Comparison of ENCODE assay signal across 21 mouse cellular contexts in the genomic region with DNA sequence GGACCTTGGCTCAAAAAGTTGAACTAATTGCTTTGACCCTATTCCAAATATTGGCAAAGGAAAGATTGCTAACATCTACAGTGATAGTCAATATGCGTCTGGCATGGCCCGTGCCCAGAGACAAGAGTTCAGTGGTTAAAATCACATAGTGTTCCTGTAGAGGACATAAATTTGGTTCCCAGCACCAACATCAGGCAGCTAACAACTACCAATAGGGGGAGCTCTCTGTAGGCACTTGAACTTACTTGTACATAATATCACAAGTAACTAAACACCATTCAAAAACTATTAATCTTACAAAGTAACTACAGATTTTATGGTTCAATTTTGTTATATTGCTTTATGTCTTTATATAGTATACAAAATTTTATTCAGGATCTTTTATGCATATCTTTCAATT.
DNase-seq lines count a peak whose midpoint lies in the region; ATAC-seq and TF ChIP-seq lines count a peak whose summit lies in the region.
"Had no signal": no experiment of that assay in that cellular context is flagged by ENCODE, and none has a peak within 500 bp of the region (broad histone marks: within the 10 kb centered on the region; RNA-seq: fewer than 3 reads in every experiment).

No protein-coding gene starts in this region.

- H3K27me3 ChIP-seq in kidney, embryonic 16.5 days (ENCODE audit: insufficient read depth, low read length) = no peaks in the 10 kb centered on the region
- no peaks in the 10 kb centered on the region for H3K27me3 ChIP-seq in stomach, postnatal 0 days (ENCODE audit: control insufficient read depth, insufficient read depth, low read length)
- H3K27me3 ChIP-seq: forebrain, embryonic 15.5 days; limb, embryonic 15.5 days; lung, embryonic 15.5 days; midbrain, embryonic 15.5 days; neural tube, embryonic 15.5 days had no signal

- H3K4me2 ChIP-seq in kidney, embryonic 16.5 days (replicated peaks; ENCODE audit: low read depth, low read length) = no peak overlapping the region
- no peak overlapping the region for H3K4me2 ChIP-seq in stomach, postnatal 0 days (replicated peaks; ENCODE audit: low read depth)
- H3K4me2 ChIP-seq: forebrain, embryonic 15.5 days; limb, embryonic 15.5 days; lung, embryonic 15.5 days; midbrain, embryonic 15.5 days; neural tube, embryonic 15.5 days had no signal

- H3K4me3 ChIP-seq in kidney, embryonic 16.5 days (ENCODE audit: low read length) = no peak overlapping the region
- H3K4me3 ChIP-seq in stomach, postnatal 0 days (ENCODE audit: low read depth, low read length) = no peak overlapping the region
- H3K4me3 ChIP-seq: forebrain, embryonic 15.5 days; limb, embryonic 15.5 days; lung, embryonic 15.5 days; midbrain, embryonic 15.5 days; neural tube, embryonic 15.5 days had no signal

- H3K36me3 ChIP-seq in kidney, embryonic 16.5 days (ENCODE audit: insufficient read depth, low read length) = no peaks in the 10 kb centered on the region
- H3K36me3 ChIP-seq in stomach, postnatal 0 days (ENCODE audit: control insufficient read depth, insufficient read depth, low read length) = no peaks in the 10 kb centered on the region
- H3K36me3 ChIP-seq: forebrain, embryonic 15.5 days; limb, embryonic 15.5 days; lung, embryonic 15.5 days; midbrain, embryonic 15.5 days; neural tube, embryonic 15.5 days had no signal

- no peak for ATAC-seq in kidney, embryonic 16.5 days (ENCODE audit: low FRiP score, low TSS enrichment)
- no peak for ATAC-seq in stomach, postnatal 0 days (ENCODE audit: low FRiP score, low TSS enrichment)
- ATAC-seq: forebrain, embryonic 15.5 days; midbrain, embryonic 15.5 days had no signal

- H3K9me3 ChIP-seq in kidney, embryonic 16.5 days (ENCODE audit: low read length) = 0 out of 2 replicates have a peak, but pooled peaks cover 4% of the 10 kb centered on the region
- no peaks in the 10 kb centered on the region for H3K9me3 ChIP-seq in stomach, postnatal 0 days (ENCODE audit: control insufficient read depth, low read length)
- H3K9me3 ChIP-seq: limb, embryonic 15.5 days; lung, embryonic 15.5 days had no signal

- DNase-seq in adrenal gland, adult 2 months = peak; percentile 10
- no peak for DNase-seq in adrenal gland, adult 18-20 months (ENCODE audit: low spot score in 2 of 2)
- DNase-seq in kidney, adult 9 months = peak; percentile 10
- peak; percentile 4 for DNase-seq in lung, postnatal 25 days (ENCODE audit: low spot score)
- DNase-seq in lung, postnatal 14 days = no peak
- DNase-seq in stomach, postnatal 0 days (ENCODE audit: low spot score) = no peak
- no peak for DNase-seq in cerebellum, postnatal 36 days
- DNase-seq: cerebellum, adult 11 months; cerebellum, postnatal 10 days; embryo, embryonic 11 days; gastrocnemius, postnatal 36 days; kidney, adult 8-10 months; kidney, postnatal 4 days; spleen, adult 18-20 months; thymus, adult 18-20 months had no signal

- 0 out of 2 replicates have a peak, but pooled peaks have one; percentile 8 for TF ChIP-seq CTCF in stomach, postnatal 0 days (IDR thresholded peaks at IDR 0.05; ENCODE audit: low read depth)

- TF ChIP-seq EP300 in stomach, postnatal 0 days (optimal IDR thresholded peaks at IDR 0.05) = no peak

- H3K27ac ChIP-seq in kidney, embryonic 16.5 days (ENCODE audit: low read length) = no peak overlapping the region
- no peak overlapping the region for H3K27ac ChIP-seq in stomach, postnatal 0 days (replicated peaks)
- H3K27ac ChIP-seq: forebrain, embryonic 15.5 days; limb, embryonic 15.5 days; lung, embryonic 15.5 days; midbrain, embryonic 15.5 days; neural tube, embryonic 15.5 days had no signal

- no peak overlapping the region for H3K9ac ChIP-seq in kidney, embryonic 16.5 days (replicated peaks; ENCODE audit: low read length)
- no peak overlapping the region for H3K9ac ChIP-seq in stomach, postnatal 0 days (ENCODE audit: low read length)
- H3K9ac ChIP-seq: forebrain, embryonic 15.5 days; limb, embryonic 15.5 days; lung, embryonic 15.5 days; midbrain, embryonic 15.5 days; neural tube, embryonic 15.5 days had no signal

- H3K4me1 ChIP-seq in kidney, embryonic 16.5 days (ENCODE audit: insufficient read depth, low read length) = no peaks in the 10 kb centered on the region
- no peaks in the 10 kb centered on the region for H3K4me1 ChIP-seq in stomach, postnatal 0 days (replicated peaks; ENCODE audit: control insufficient read depth, insufficient read depth)
- H3K4me1 ChIP-seq: forebrain, embryonic 15.5 days; limb, embryonic 15.5 days; lung, embryonic 15.5 days; midbrain, embryonic 15.5 days; neural tube, embryonic 15.5 days had no signal

- 94% methylated on average over 2 of the region's 2 CpGs for WGBS in kidney, embryonic 16.5 days
- WGBS in stomach, postnatal 0 days = 90% methylated on average over 2 of the region's 2 CpGs

Comparison
In these comparisons a context has a peak if more than half of its experiments do, and no peak if none do; other contexts are left out.
1. DNase-seq: peak in adrenal gland, adult 2 months (single experiment), kidney, adult 9 months (single experiment) and lung, postnatal 25 days (single experiment); none in adrenal gland, adult 18-20 months (0 of 2), lung, postnatal 14 days (single experiment), stomach, postnatal 0 days (single experiment) and cerebellum, postnatal 36 days (0 of 2).